Mouse (Mus musculus) left cerebral cortex, postnatal 14 days (tissue): ENCODE data around the gene Drc7. TPM values are rescaled to one million over a fixed set of nuclear protein-coding genes. Genes with fewer than 3 reads are reported as not detected.

Experiments
- DNase-seq, 2 experiments: peaks; one replicate each; pipeline ENCODE4 v3.0.0; 2021 to 2022; ENCODE audit warnings: low spot score in 2 of 2, mixed read lengths in 1 of 2
- intact Hi-C: fragments of 180-260 bp; cut with DNase I; formaldehyde crosslinking; loops from one replicate; pipeline ENCODE4 v1.15.1; 2025
- total RNA-seq, 2 experiments: library from RNA; stranded (reverse); gene quantifications; 2 replicates each; pipeline ENCODE4 v1.2.3; 2021

Drc7 gene
- total RNA-seq, 2 experiments from 2014 or later = 1.3 to 2.1 TPM

GRCm38 (mm10) chr8:95107306-95107705 lies 52.4 kb downstream of the Drc7 start:
- intact Hi-C loops = loop anchor here (10.0 kb wide), 1 partner anchor 97 kb away; the partner anchor contains the start of gene Kifc3
- no peak for DNase-seq

- intact Hi-C loops = no loop called here
- no peak for DNase-seq
Observed at GRCm38 (mm10) chr8:95112594-95112993, 57.7 kb downstream of the Drc7 start.

- no peak for DNase-seq
- intact Hi-C loops = no loop called here
Observed at GRCm38 (mm10) chr8:95113108-95113507, 58.2 kb downstream of the Drc7 start.

- DNase-seq = peak; percentile 39 to 41
Observed at GRCm38 (mm10) chr8:95113750-95114149, 58.8 kb downstream of the Drc7 start.

DNA sequence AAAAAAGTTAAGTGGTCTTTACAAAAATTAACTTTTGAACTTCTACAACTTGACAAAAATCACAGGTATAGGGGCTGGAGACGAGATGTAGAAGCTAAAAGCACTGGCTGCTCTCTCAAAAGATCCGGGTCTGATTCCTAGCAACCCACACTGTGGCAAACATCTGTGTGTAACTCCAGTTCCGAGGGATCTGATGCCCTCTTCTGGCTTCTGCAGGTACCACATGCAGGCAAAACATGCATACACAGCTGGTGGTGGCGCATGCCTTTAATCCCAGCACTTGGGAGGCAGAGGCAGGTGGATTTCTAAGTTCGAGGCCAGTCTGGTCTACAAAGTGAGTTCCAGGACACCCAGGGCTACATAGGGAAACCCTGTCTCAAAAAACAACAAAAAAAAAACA lies 68.6 kb downstream of the Drc7 start:
- no peak for DNase-seq
- intact Hi-C loops = no loop called here

More at GRCm38 (mm10) chr8:95113750-95114149, 58.8 kb downstream of the Drc7 start:
- intact Hi-C loops = no loop called here

GRCm38 (mm10) chr8:95126497-95126896 lies 71.6 kb downstream of the Drc7 start:
- intact Hi-C loops = no loop called here
- DNase-seq = no peak

DNA sequence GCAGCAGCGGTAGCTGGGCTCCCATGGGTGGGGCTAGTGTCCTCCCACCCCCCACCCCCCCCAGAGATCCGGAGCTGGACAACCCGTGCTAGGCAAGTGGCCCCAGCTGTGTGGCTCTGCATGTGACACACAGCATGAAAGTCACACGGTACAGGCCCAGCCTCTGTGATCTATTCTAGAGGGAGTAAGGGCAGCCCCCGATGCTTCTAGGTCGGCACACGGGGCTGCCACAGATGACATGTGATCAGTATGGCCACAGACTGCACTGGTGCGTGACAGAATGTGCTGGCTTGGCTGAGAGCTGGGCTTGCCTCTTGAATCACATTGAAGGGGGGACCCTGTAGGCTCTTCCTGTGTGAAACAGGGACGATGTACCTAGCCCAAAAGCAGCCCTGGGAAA lies 72.8 kb downstream of the Drc7 start:
- intact Hi-C loops = no loop called here
- DNase-seq = no peak

Other genes with a start within 250 kb of the Drc7 start
- 10 to 100 TPM; 17.7 to 18.3 TPM for gene Ccl17, start 244.7 kb upstream of the Drc7 start, total RNA-seq
- 10 to 100 TPM; 77.1 to 81.3 TPM for gene Coq9, start 216.8 kb upstream of the Drc7 start, total RNA-seq
- gene Ciapin1, start 216.7 kb upstream of the Drc7 start, total RNA-seq = 10 to 100 TPM; 73.9 to 76.7 TPM
- gene Polr2c, start 197.7 kb upstream of the Drc7 start, total RNA-seq = 10 to 100 TPM; 52.0 to 60.5 TPM
- gene Dok4, start 178.8 kb upstream of the Drc7 start, total RNA-seq = 10 to 100 TPM; 42.3 to 44.1 TPM
- 1 to 10 TPM; 2.0 to 2.4 TPM for gene Ccdc102a, start 137.0 kb upstream of the Drc7 start, total RNA-seq
- gene Adgrg5, start 131.4 kb upstream of the Drc7 start, total RNA-seq = not detected
- gene Adgrg1, start 80.4 kb upstream of the Drc7 start, total RNA-seq = 100 to 1,000 TPM in 1 of 2 experiments, 10 to 100 TPM in 1; 93.3 to 110 TPM
- gene Adgrg3, start 37.4 kb upstream of the Drc7 start, total RNA-seq = under 1 TPM; 0.68 to 0.89 TPM
- gene Katnb1, start 26.1 kb downstream of the Drc7 start, total RNA-seq = 10 to 100 TPM; 43.9 to 47.2 TPM
- gene Kifc3, start 147.7 kb downstream of the Drc7 start, total RNA-seq = 10 to 100 TPM; 52.9 to 60.3 TPM